Mouse (Mus musculus): ENCODE results near the gene Fnbp1. TPM values are rescaled to one million over a fixed set of nuclear protein-coding genes. Genes with fewer than 3 reads are reported as not detected.

The Fnbp1 gene
- polyA plus RNA-seq, 1 experiment from 2014 or later = 23.7 TPM

- H3K4me1 ChIP-seq (ENCODE audit: control insufficient read depth, insufficient read depth, low read length) = peaks cover 32% of the 10 kb centered on the region
- no peak overlapping the region for H3K9ac ChIP-seq (ENCODE audit: low read length)
- no peaks in the 10 kb centered on the region for H3K9me3 ChIP-seq (replicated peaks; ENCODE audit: control insufficient read depth, low read length)
- no peak overlapping the region for H3K27ac ChIP-seq (ENCODE audit: low read length)
- no peak for ATAC-seq (replicated peaks; ENCODE audit: extremely low read depth, insufficient read depth, low FRiP score)
- no peak overlapping the region for H3K4me3 ChIP-seq (ENCODE audit: low read length)
- H3K36me3 ChIP-seq (ENCODE audit: control insufficient read depth, insufficient read depth) = no peaks in the 10 kb centered on the region
- no peaks in the 10 kb centered on the region for H3K27me3 ChIP-seq (ENCODE audit: control insufficient read depth, insufficient read depth, low read length)
- 64% methylated on average over 10 of the region's 10 CpGs for WGBS
- no peak overlapping the region for H3K4me2 ChIP-seq (ENCODE audit: low read depth, low read length)
Observed at GRCm38 (mm10) chr2:31160147-31160920, 18.5 kb upstream of the Fnbp1 start.

GRCm38 (mm10) chr2:31156846-31157245, 15.0 kb upstream of the Fnbp1 start:
- 66% methylated on average over 3 of the region's 3 CpGs for WGBS
- no peaks in the 10 kb centered on the region for H3K9me3 ChIP-seq (replicated peaks; ENCODE audit: control insufficient read depth, low read length)
- ATAC-seq (replicated peaks; ENCODE audit: extremely low read depth, insufficient read depth, low FRiP score) = no peak

DNA sequence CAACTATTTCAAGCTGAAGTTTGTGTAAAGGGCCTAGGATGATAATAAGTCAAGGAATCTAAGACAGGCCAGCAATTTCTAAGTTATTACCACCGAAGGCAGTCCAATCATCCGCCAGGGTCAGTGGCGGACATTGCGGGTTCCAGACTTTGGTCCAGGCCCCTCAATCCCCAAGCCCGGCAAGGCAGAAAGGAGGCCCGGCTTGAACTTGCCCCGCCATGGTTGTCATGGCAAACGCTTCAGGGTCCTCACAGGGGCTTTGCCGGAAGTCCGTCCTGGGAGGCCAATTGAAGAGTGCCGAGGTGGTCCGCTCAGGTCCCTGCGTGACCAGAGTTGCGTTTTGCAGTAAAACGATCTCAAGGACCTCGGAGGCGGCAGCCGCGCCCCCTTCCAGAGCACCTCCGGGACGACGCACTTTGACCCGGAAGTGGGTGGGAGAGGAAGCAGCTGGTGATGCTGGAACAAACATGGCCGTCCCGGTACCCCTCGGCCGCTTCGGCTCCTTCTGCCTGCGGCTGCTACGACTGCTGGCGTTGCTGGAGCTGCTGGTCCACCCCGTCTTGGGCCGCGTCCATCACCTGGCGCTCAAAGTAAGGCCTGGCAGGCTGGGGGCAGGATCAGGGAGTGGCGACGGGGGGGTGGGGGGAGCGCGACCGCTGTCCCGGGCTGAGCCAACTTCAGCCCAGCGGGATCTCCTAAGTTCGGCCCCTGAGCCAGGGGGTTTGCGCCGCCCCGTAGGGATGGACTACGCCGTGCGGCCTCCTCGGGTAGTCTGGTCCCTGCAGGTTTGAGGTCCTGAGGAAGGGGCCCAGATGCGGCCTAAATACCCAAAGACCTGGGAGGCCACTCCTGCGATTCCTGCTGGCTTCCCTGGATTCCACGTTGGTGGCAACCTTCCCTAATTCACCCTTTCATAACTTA, 10.3 kb upstream of the Fnbp1 start, which contains the start of gene Gpr107:
Gene Gpr107 (plus strand): TSS at position 425 of the 921 bp plus-strand sequence.
- peak within 1 kb of the TSS; percentile 96 for H3K9ac ChIP-seq (ENCODE audit: low read length)
- ATAC-seq (replicated peaks; ENCODE audit: extremely low read depth, insufficient read depth, low FRiP score) = peak; percentile 86
- peaks cover 15% of the 10 kb centered on the region for H3K36me3 ChIP-seq (ENCODE audit: control insufficient read depth, insufficient read depth)
- no peaks in the 10 kb centered on the region for H3K27me3 ChIP-seq (ENCODE audit: control insufficient read depth, insufficient read depth, low read length)
- H3K9me3 ChIP-seq (replicated peaks; ENCODE audit: control insufficient read depth, low read length) = no peaks in the 10 kb centered on the region; the same call in 1 of the 2 replicates
- H3K4me1 ChIP-seq (ENCODE audit: control insufficient read depth, insufficient read depth, low read length) = peaks cover 25% of the 10 kb centered on the region
- H3K27ac ChIP-seq (ENCODE audit: low read length) = peak within 1 kb of the TSS; percentile 82
- peak within 1 kb of the TSS; percentile 94 for H3K4me3 ChIP-seq (ENCODE audit: low read length)
- WGBS = under 1% methylated on average over 53 of the region's 53 CpGs
- H3K4me2 ChIP-seq (ENCODE audit: low read depth, low read length) = peak within 1 kb of the TSS; percentile 94

More at GRCm38 (mm10) chr2:31156846-31157245, 15.0 kb upstream of the Fnbp1 start:
- Histone ChIP-seq H3K9ac (ENCODE audit: low read length) (no peak overlapping the region), H3K4me2 (ENCODE audit: low read depth, low read length) (no peak overlapping the region), H3K27me3 (ENCODE audit: control insufficient read depth, insufficient read depth, low read length) (no peaks in the 10 kb centered on the region), H3K4me3 (ENCODE audit: low read length) (no peak overlapping the region), H3K36me3 (ENCODE audit: control insufficient read depth, insufficient read depth) (no peaks in the 10 kb centered on the region), H3K27ac (ENCODE audit: low read length) (no peak overlapping the region), H3K4me1 (ENCODE audit: control insufficient read depth, insufficient read depth, low read length) (peaks cover 20% of the 10 kb centered on the region)

GRCm38 (mm10) chr2:31150762-31151161, 9.0 kb upstream of the Fnbp1 start:
- H3K9me3 ChIP-seq (replicated peaks; ENCODE audit: control insufficient read depth, low read length) = no peaks in the 10 kb centered on the region; the same call in 1 of the 2 replicates
- H3K4me1 ChIP-seq (ENCODE audit: control insufficient read depth, insufficient read depth, low read length) = peaks cover 18% of the 10 kb centered on the region
- peaks cover 17% of the 10 kb centered on the region for H3K36me3 ChIP-seq (ENCODE audit: control insufficient read depth, insufficient read depth)
- H3K9ac ChIP-seq (ENCODE audit: low read length) = no peak overlapping the region
- ATAC-seq (replicated peaks; ENCODE audit: extremely low read depth, insufficient read depth, low FRiP score) = no peak
- no peak overlapping the region for H3K4me3 ChIP-seq (ENCODE audit: low read length)
- no peaks in the 10 kb centered on the region for H3K27me3 ChIP-seq (ENCODE audit: control insufficient read depth, insufficient read depth, low read length)
- no peak overlapping the region for H3K4me2 ChIP-seq (ENCODE audit: low read depth, low read length)
- no peak overlapping the region for H3K27ac ChIP-seq (ENCODE audit: low read length)

- H3K27ac ChIP-seq (ENCODE audit: low read length) = no peak overlapping the region
- H3K9ac ChIP-seq (ENCODE audit: low read length) = no peak overlapping the region
- no peak overlapping the region for H3K4me2 ChIP-seq (ENCODE audit: low read depth, low read length)
- H3K4me1 ChIP-seq (ENCODE audit: control insufficient read depth, insufficient read depth, low read length) = peaks cover 12% of the 10 kb centered on the region
- H3K4me3 ChIP-seq (ENCODE audit: low read length) = no peak overlapping the region
- no peak for ATAC-seq (replicated peaks; ENCODE audit: extremely low read depth, insufficient read depth, low FRiP score)
- 83% methylated on average over 7 of the region's 7 CpGs for WGBS
- H3K36me3 ChIP-seq (ENCODE audit: control insufficient read depth, insufficient read depth) = peaks cover 19% of the 10 kb centered on the region
- H3K27me3 ChIP-seq (ENCODE audit: control insufficient read depth, insufficient read depth, low read length) = no peaks in the 10 kb centered on the region
- H3K9me3 ChIP-seq (replicated peaks; ENCODE audit: control insufficient read depth, low read length) = no peaks in the 10 kb centered on the region; the same call in 1 of the 2 replicates
Observed at GRCm38 (mm10) chr2:31147054-31147453, 5.2 kb upstream of the Fnbp1 start.

DNA sequence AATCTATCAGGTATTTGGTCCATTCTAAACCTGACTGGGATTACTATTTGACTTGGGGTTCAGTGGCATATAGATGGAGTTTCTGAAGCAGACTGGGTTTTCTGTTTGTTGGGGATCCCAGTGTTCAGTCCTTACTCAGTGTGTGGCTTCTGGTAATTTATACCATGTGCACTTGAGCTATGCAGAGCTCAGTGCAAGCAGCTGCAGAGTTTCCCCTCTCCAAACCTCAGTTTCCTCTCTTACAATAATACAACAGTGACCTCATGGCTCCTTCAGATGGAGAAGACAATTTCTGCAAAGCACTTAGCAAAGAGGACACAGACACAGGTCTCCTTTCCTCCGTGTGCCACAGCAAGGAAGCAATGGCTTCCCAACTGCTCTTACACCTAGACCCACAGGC, 3.1 kb upstream of the Fnbp1 start:
- Histone ChIP-seq H3K4me3 (ENCODE audit: low read length) (no peak overlapping the region), H3K9me3 (replicated peaks; ENCODE audit: control insufficient read depth, low read length) (no peaks in the 10 kb centered on the region), H3K4me1 (ENCODE audit: control insufficient read depth, insufficient read depth, low read length) (peaks cover 13% of the 10 kb centered on the region), H3K27ac (ENCODE audit: low read length) (no peak overlapping the region), H3K36me3 (ENCODE audit: control insufficient read depth, insufficient read depth) (peaks cover 13% of the 10 kb centered on the region), H3K4me2 (ENCODE audit: low read depth, low read length) (no peak overlapping the region), H3K9ac (ENCODE audit: low read length) (no peak overlapping the region), H3K27me3 (ENCODE audit: control insufficient read depth, insufficient read depth, low read length) (no peaks in the 10 kb centered on the region)
- ATAC-seq (replicated peaks; ENCODE audit: extremely low read depth, insufficient read depth, low FRiP score) = no peak
- 60% methylated on average over 1 of the region's 1 CpGs for WGBS

GRCm38 (mm10) chr2:31143768-31144695, 2.2 kb upstream of the Fnbp1 start:
- H3K27ac ChIP-seq (ENCODE audit: low read length) = peak overlapping the region; percentile 69
- 37% methylated on average over 16 of the region's 16 CpGs for WGBS
- H3K4me1 ChIP-seq (ENCODE audit: control insufficient read depth, insufficient read depth, low read length) = peaks cover 14% of the 10 kb centered on the region
- no peaks in the 10 kb centered on the region for H3K27me3 ChIP-seq (ENCODE audit: control insufficient read depth, insufficient read depth, low read length)
- H3K9me3 ChIP-seq (replicated peaks; ENCODE audit: control insufficient read depth, low read length) = no peaks in the 10 kb centered on the region
- no peak for ATAC-seq (replicated peaks; ENCODE audit: extremely low read depth, insufficient read depth, low FRiP score)
- H3K9ac ChIP-seq (ENCODE audit: low read length) = peak overlapping the region; percentile 46; the same call in 1 of the 2 replicates
- peak overlapping the region; percentile 32 for H3K4me3 ChIP-seq (ENCODE audit: low read length)
- peak overlapping the region; percentile 20 for H3K4me2 ChIP-seq (ENCODE audit: low read depth, low read length)
- peaks cover 13% of the 10 kb centered on the region for H3K36me3 ChIP-seq (ENCODE audit: control insufficient read depth, insufficient read depth)

DNA sequence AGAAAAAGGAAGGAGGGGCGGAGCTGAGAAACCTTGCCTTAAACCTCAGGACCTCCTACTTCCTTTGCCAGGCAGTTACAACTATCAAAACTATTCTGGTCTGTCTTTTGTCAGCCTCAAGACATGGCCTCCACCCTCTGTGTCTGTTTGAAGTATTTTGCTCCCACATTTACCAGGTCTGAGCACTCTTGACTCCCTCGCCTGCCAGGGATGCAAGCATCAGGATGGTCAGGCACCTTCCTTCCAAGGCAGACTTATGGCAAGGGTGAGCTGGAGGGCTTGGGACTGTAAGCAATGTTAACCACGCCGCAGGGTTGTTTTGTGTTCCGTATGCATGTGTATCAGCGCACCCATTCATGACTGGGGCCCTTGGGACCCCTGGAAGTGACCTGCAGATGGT, 1.5 kb upstream of the Fnbp1 start:
- Histone ChIP-seq H3K27ac (ENCODE audit: low read length) (peak overlapping the region; percentile 69), H3K9me3 (replicated peaks; ENCODE audit: control insufficient read depth, low read length) (no peaks in the 10 kb centered on the region), H3K4me2 (ENCODE audit: low read depth, low read length) (peak overlapping the region; percentile 20), H3K4me3 (ENCODE audit: low read length) (peak overlapping the region; percentile 32), H3K36me3 (ENCODE audit: control insufficient read depth, insufficient read depth) (peaks cover 11% of the 10 kb centered on the region), H3K9ac (ENCODE audit: low read length) (peak overlapping the region; percentile 46), H3K27me3 (ENCODE audit: control insufficient read depth, insufficient read depth, low read length) (no peaks in the 10 kb centered on the region), H3K4me1 (ENCODE audit: control insufficient read depth, insufficient read depth, low read length) (peaks cover 14% of the 10 kb centered on the region)
- WGBS = 49% methylated on average over 6 of the region's 6 CpGs
- no peak for ATAC-seq (replicated peaks; ENCODE audit: extremely low read depth, insufficient read depth, low FRiP score)

All from heart, embryonic 16.5 days (tissue).